Mouse (Mus musculus) MEL (cell line): Measurements from ENCODE around the gene Crat. TPM values are rescaled to one million over a fixed set of nuclear protein-coding genes. Genes with fewer than 3 reads are reported as not detected.

Source experiments
- DNase-seq: peaks from one replicate; pipeline ENCODE4 v3.0.0; 2011; ENCODE audit warnings: low read depth, low spot score
- H3K27ac ChIP-seq: 2 replicates; pipeline ENCODE4 v1.5.1; 2012; ENCODE audit warnings: low read depth, mild to moderate bottlenecking, control low read depth, low read length, moderate library complexity; ENCODE audit not compliant: control insufficient read depth
- H3K27me3 ChIP-seq, 2 experiments: fragments of 150-350 bp in 1 of 2; sonication (generic) in 1 of 2; 2 replicates each; pipeline ENCODE4 v1.6.1; 2012; ENCODE audit warnings: low read length in 2 of 2, mild to moderate bottlenecking in 2 of 2, improper control_type of control experiment in 1 of 2, moderate library complexity in 1 of 2; ENCODE audit not compliant: insufficient read depth in 2 of 2, control insufficient read depth in 1 of 2
- H3K36me3 ChIP-seq, 2 experiments: 2 replicates each; pipeline ENCODE4 v1.6.1; 2012 to 2014; ENCODE audit warnings: low read length in 2 of 2, improper control_type of control experiment in 1 of 2, inconsistent platforms in 1 of 2, mild to moderate bottlenecking in 1 of 2; ENCODE audit not compliant: insufficient read depth in 2 of 2, control insufficient read depth in 1 of 2
- H3K4me1 ChIP-seq, 2 experiments: fragments of 150-350 bp in 1 of 2; sonication (generic) in 1 of 2; 2 replicates each; pipeline ENCODE4 v1.6.1; 2012; ENCODE audit warnings: low read length in 2 of 2, improper control_type of control experiment in 1 of 2, mild to moderate bottlenecking in 1 of 2; ENCODE audit not compliant: insufficient read depth in 2 of 2, control insufficient read depth in 1 of 2
- H3K4me3 ChIP-seq, 2 experiments: fragments of 150-350 bp in 1 of 2; sonication (generic) in 1 of 2; 2 replicates each; pipeline ENCODE4 v1.5.1; 2012; ENCODE audit warnings: low read depth in 2 of 2, low read length in 2 of 2, mild to moderate bottlenecking in 2 of 2, moderate library complexity in 2 of 2, control low read depth in 1 of 2, improper control_type of control experiment in 1 of 2; ENCODE audit not compliant: control insufficient read depth in 1 of 2, insufficient read depth in 1 of 2
- H3K79me2 ChIP-seq: 2 replicates; pipeline ENCODE4 v1.6.1; 2012; ENCODE audit warnings: mild to moderate bottlenecking, low read length, moderate library complexity; ENCODE audit not compliant: control insufficient read depth, poor library complexity, insufficient read depth
- H3K9ac ChIP-seq: 2 replicates; pipeline ENCODE4 v1.6.1; 2012; ENCODE audit warnings: low read depth, mild to moderate bottlenecking, control low read depth, low read length, moderate library complexity; ENCODE audit not compliant: control insufficient read depth, poor library complexity, severe bottlenecking
- H3K9me3 ChIP-seq: fragments of 150-350 bp; sonication (generic); replicated peaks from 2 replicates; pipeline ENCODE4 v1.6.1; 2012; ENCODE audit warnings: mild to moderate bottlenecking, low read length, improper control_type of control experiment, moderate library complexity; ENCODE audit not compliant: insufficient read depth
- BHLHE40 ChIP-seq: IDR thresholded peaks from 2 replicates; pipeline ENCODE4 v1.6.1; 2012; ENCODE audit warnings: low read depth, mild to moderate bottlenecking, inconsistent platforms, low read length, improper control_type of control experiment, borderline replicate concordance
- CTCF ChIP-seq, 3 experiments: IDR thresholded peaks in 2 of 3; conservative IDR thresholded peaks in 1 of 3; 2 replicates each; pipeline ENCODE4 v1.5.1; 2011 to 2012; ENCODE audit warnings: low read length in 3 of 3, low read depth in 2 of 3, mild to moderate bottlenecking in 2 of 3, improper control_type of control experiment in 1 of 3, inconsistent platforms in 1 of 3, mixed read lengths in 1 of 3, moderate library complexity in 1 of 3; ENCODE audit not compliant: control insufficient read depth in 1 of 3, insufficient read depth in 1 of 3, poor library complexity in 1 of 3, severe bottlenecking in 1 of 3
- EP300 ChIP-seq, 2 experiments: IDR thresholded peaks; 2 replicates each; pipeline ENCODE4 v1.6.1; 2011; ENCODE audit warnings: improper control_type of control experiment in 2 of 2, low read length in 2 of 2, low read depth in 1 of 2, mild to moderate bottlenecking in 1 of 2
- ETS1 ChIP-seq: IDR thresholded peaks from 2 replicates; pipeline ENCODE4 v1.6.1; 2012; ENCODE audit warnings: low read depth, mild to moderate bottlenecking, inconsistent platforms, low read length, improper control_type of control experiment, moderate library complexity
- GABPA ChIP-seq: IDR thresholded peaks from 2 replicates; pipeline ENCODE4 v1.6.1; 2012; ENCODE audit warnings: low read depth, mild to moderate bottlenecking, inconsistent platforms, low read length, improper control_type of control experiment, moderate library complexity
- JUND ChIP-seq: IDR thresholded peaks from 2 replicates; pipeline ENCODE4 v1.6.1; 2011; ENCODE audit warnings: low read depth, mild to moderate bottlenecking, improper control_type of control experiment, low read length
- KAT2A ChIP-seq: conservative IDR thresholded peaks from 2 replicates; pipeline ENCODE4 v1.6.1; 2012; ENCODE audit warnings: low read depth, low read length, improper control_type of control experiment, inconsistent platforms
- MAFK ChIP-seq: IDR thresholded peaks from 2 replicates; pipeline ENCODE4 v1.6.1; 2011; ENCODE audit warnings: low read depth, mild to moderate bottlenecking, low read length, improper control_type of control experiment, borderline replicate concordance
- MAX ChIP-seq: IDR thresholded peaks from 2 replicates; pipeline ENCODE4 v1.6.1; 2011; ENCODE audit warnings: low read length, improper control_type of control experiment
- MYC ChIP-seq: IDR thresholded peaks from 2 replicates; pipeline ENCODE4 v1.6.1; 2011; ENCODE audit warnings: low read depth, mild to moderate bottlenecking, low read length, improper control_type of control experiment, moderate library complexity
- SMC3 ChIP-seq: IDR thresholded peaks from 2 replicates; pipeline ENCODE4 v1.6.1; 2011; ENCODE audit warnings: low read depth, low read length, improper control_type of control experiment
- USF1 ChIP-seq: IDR thresholded peaks from 2 replicates; pipeline ENCODE4 v1.6.1; 2014; ENCODE audit warnings: low read depth, mild to moderate bottlenecking, inconsistent platforms, low read length, improper control_type of control experiment, moderate library complexity
- polyA plus RNA-seq, 2 experiments: library from polyadenylated mRNA; stranded (reverse) in 1 of 2; unstranded in 1 of 2; fragments of >175 nt in 1 of 2; fragments of >200 nt in 1 of 2; gene quantifications; 2 replicates each; pipeline versions ENCODE4 v1.2.1 to v1.2.4; 2012; ENCODE audit warnings: low replicate concordance in 2 of 2, low read depth in 1 of 2; ENCODE audit not compliant: insufficient read length in 2 of 2, insufficient read depth in 1 of 2, missing spikeins in 1 of 2
- total RNA-seq: library from RNA; depleted of rRNA; stranded (reverse); fragments of 300-350 nt; gene quantifications from 2 replicates; pipeline ENCODE4 v1.2.3, GENCODE M21; 2012

Gene Crat
- total and polyA plus RNA-seq, 3 experiments = 22.0 to 93.9 TPM; not detected in 1

DNA sequence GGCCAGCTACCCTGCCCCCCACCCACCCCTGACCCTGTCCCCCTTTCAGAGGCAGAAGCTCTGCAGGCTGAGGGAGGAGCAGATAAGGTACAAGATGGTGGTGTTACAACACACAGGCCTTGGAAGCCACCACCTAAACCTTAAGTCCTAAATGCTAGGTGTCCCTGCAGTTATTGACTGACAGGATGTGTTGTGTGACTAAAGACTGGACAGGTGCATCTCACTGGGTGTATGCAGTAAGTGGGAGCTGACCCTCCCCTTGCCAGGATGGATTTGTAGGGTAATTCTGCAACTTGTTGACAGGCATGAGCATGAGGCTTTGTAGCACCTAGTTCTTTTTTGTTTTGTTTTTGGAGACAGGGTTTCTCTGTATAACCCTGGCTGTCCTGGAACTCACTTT, 28.8 kb upstream of the Crat start:
- no peaks in the 10 kb centered on the region for H3K4me1 ChIP-seq

GRCm38 (mm10) chr2:30444006-30444405, 28.4 kb upstream of the Crat start:
- no peaks in the 10 kb centered on the region for H3K9me3 ChIP-seq
- TF ChIP-seq BHLHE40 (no peak), MYC (no peak), JUND (no peak), KAT2A (no peak), EP300 (IDR thresholded peaks at IDR 0.05; ENCODE audit: low read depth in 1 of 2, low read length in 2 of 2) (no peak)
- no peaks in the 10 kb centered on the region for H3K27me3 ChIP-seq
- no peak overlapping the region for H3K27ac ChIP-seq
- DNase-seq = no peak
- no peaks in the 10 kb centered on the region for H3K79me2 ChIP-seq
- H3K4me1 ChIP-seq = no peaks in the 10 kb centered on the region
- no peak overlapping the region for H3K4me3 ChIP-seq
- H3K36me3 ChIP-seq = peaks cover 0 to 6% of the 10 kb centered on the region in 2 experiments; a peak in 1 of 4 replicates
- H3K9ac ChIP-seq = no peak overlapping the region

More for the DNA sequence above, 28.8 kb upstream of the Crat start:
- TF ChIP-seq GABPA (no peak), KAT2A (no peak), MAX (no peak), SMC3 (no peak), JUND (no peak)
- Histone ChIP-seq H3K79me2 (no peaks in the 10 kb centered on the region), H3K27me3 (no peaks in the 10 kb centered on the region), H3K36me3 (peaks cover 0 to 6% of the 10 kb centered on the region in 2 experiments; a peak in 1 of 4 replicates), H3K4me3 (no peak overlapping the region), H3K27ac (no peak overlapping the region), H3K9me3 (no peaks in the 10 kb centered on the region), H3K9ac (no peak overlapping the region)
- DNase-seq = no peak

DNA sequence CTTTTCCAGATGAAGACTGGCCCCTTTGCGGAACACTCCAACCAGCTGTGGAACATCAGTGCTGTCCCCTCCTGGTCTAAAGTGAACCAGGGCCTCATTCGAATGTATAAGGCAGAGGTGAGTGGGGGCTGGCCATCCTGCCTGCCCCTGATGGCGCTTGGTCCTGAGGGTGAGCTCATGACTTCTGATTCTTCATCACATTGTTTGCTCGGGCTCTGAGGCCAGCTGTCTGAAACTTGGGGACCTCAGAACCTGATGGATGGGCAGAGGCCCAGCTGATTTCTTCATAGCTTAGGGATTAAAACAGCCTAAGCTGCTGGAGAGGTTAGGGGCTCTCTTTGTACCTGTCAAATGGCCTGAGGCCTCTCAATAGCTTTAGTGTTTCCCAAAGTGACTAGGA, 27.7 kb upstream of the Crat start:
- no peak for DNase-seq
- no peak overlapping the region for H3K4me3 ChIP-seq
- H3K4me1 ChIP-seq = no peaks in the 10 kb centered on the region
- peaks cover 0 to 6% of the 10 kb centered on the region in 2 experiments; a peak in 2 of 4 replicates for H3K36me3 ChIP-seq
- H3K79me2 ChIP-seq = no peaks in the 10 kb centered on the region
- no peaks in the 10 kb centered on the region for H3K9me3 ChIP-seq
- TF ChIP-seq MAX (no peak), USF1 (no peak), ETS1 (no peak), MAFK (no peak), CTCF (IDR thresholded peaks at IDR 0.05 in 2 of 3, conservative IDR thresholded peaks at IDR 0.05 in 1 of 3; ENCODE audit: control insufficient read depth in 1 of 3, insufficient read depth in 1 of 3, low read depth in 2 of 3, low read length in 3 of 3, poor library complexity in 1 of 3, severe bottlenecking in 1 of 3) (no peak), GABPA (no peak)
- H3K9ac ChIP-seq = no peak overlapping the region
- H3K27me3 ChIP-seq = no peaks in the 10 kb centered on the region
- H3K27ac ChIP-seq = no peak overlapping the region
